Mouse (Mus musculus) megakaryocyte, embryonic 14.5 days (primary cell): ENCODE measurements at regions not wholly inside any gene's neighbourhood (a gene's known extent, or its start where the extent isn't known, plus 50 kb on each side); places are given as distances from the start of the nearest gene placed in this dataset.

Experiments used
- FLI1 ChIP-seq: IDR thresholded peaks from 2 replicates; pipeline ENCODE4 v1.6.1; 2012; ENCODE audit warnings: low read length, inconsistent platforms, mixed read lengths
- GATA1 ChIP-seq: IDR thresholded peaks from 3 replicates; pipeline ENCODE4 v1.6.1; 2012; ENCODE audit warnings: mixed read lengths, low read length, inconsistent platforms, borderline replicate concordance

- no peak for TF ChIP-seq GATA1
- TF ChIP-seq FLI1, result no peak
Measured at GRCm38 (mm10) chr7:95581325-95581724, 589.7 kb upstream of the Tenm4 start.
